Mouse (Mus musculus) ES-E14 (cell line): ENCODE results near the gene Uba7. TPM values are rescaled to one million over a fixed set of nuclear protein-coding genes. Genes with fewer than 3 reads are reported as not detected.

Experiments
- DNase-seq: peaks from one replicate; pipeline ENCODE4 v3.0.0-alpha.2; 2013; ENCODE audit warnings: low read depth, low spot score
- H3K27ac ChIP-seq: 2 replicates; pipeline ENCODE4 v1.5.1; 2012; ENCODE audit warnings: low read depth, mild to moderate bottlenecking, low read length, moderate library complexity, mixed read lengths; ENCODE audit not compliant: poor library complexity, insufficient read depth, severe bottlenecking
- H3K36me3 ChIP-seq: 2 replicates; pipeline ENCODE4 v1.6.1; 2012; ENCODE audit warnings: mild to moderate bottlenecking, low read length, moderate library complexity, mixed read lengths; ENCODE audit not compliant: control insufficient read depth, poor library complexity, insufficient read depth, severe bottlenecking
- H3K4me1 ChIP-seq, 2 experiments: fragments of 150-350 bp in 1 of 2; sonication (generic) in 1 of 2; 2 replicates each; pipeline ENCODE4 v1.6.1; 2012; ENCODE audit warnings: low read length in 2 of 2, mild to moderate bottlenecking in 1 of 2, mixed read lengths in 1 of 2; ENCODE audit not compliant: control insufficient read depth in 2 of 2, insufficient read depth in 2 of 2, poor library complexity in 1 of 2
- H3K4me3 ChIP-seq, 2 experiments: fragments of 150-350 bp in 1 of 2; sonication (generic) in 1 of 2; 2 replicates each; pipeline ENCODE4 v1.5.1; 2012; ENCODE audit warnings: low read length in 2 of 2, low read depth in 1 of 2, mild to moderate bottlenecking in 1 of 2, mixed read lengths in 1 of 2; ENCODE audit not compliant: insufficient read depth in 1 of 2, poor library complexity in 1 of 2, severe bottlenecking in 1 of 2
- H3K9ac ChIP-seq: 2 replicates; pipeline ENCODE4 v1.6.1; 2012; ENCODE audit warnings: low read depth, mild to moderate bottlenecking, low read length, mixed read lengths; ENCODE audit not compliant: poor library complexity, insufficient read depth, severe bottlenecking
- H3K9me3 ChIP-seq: fragments of 150-350 bp; sonication (generic); 2 replicates; pipeline ENCODE4 v1.6.1; 2012; ENCODE audit warnings: low read depth, mild to moderate bottlenecking, low read length; ENCODE audit not compliant: control insufficient read depth, insufficient read depth
- CHD2 ChIP-seq: IDR thresholded peaks from 2 replicates; pipeline ENCODE4 v1.6.1; 2014; ENCODE audit warnings: mild to moderate bottlenecking, low read depth, low read length, inconsistent platforms
- HCFC1 ChIP-seq: IDR thresholded peaks from 2 replicates; pipeline ENCODE4 v1.6.1; 2012; ENCODE audit warnings: low read length, inconsistent platforms, borderline replicate concordance; ENCODE audit not compliant: insufficient read depth
- MAFK ChIP-seq: IDR thresholded peaks from 2 replicates; pipeline ENCODE4 v1.6.1; 2014; ENCODE audit warnings: mild to moderate bottlenecking, low read depth, low read length, inconsistent platforms; ENCODE audit not compliant: insufficient read depth
- ZC3H11A ChIP-seq: IDR thresholded peaks from 2 replicates; pipeline ENCODE4 v1.6.1; 2012; ENCODE audit warnings: low read depth, mild to moderate bottlenecking, inconsistent platforms, low read length, borderline replicate concordance
- ZNF384 ChIP-seq: IDR thresholded peaks from 2 replicates; pipeline ENCODE4 v1.6.1; 2012; ENCODE audit warnings: low read depth, low read length, inconsistent platforms
- in situ Hi-C, 2 experiments: fragments of 600-800 bp; cut with MboI; formaldehyde crosslinking; loops; one replicate each; pipeline ENCODE4 v1.15.1; 2025; ENCODE audit warnings: low sequenced_read_pairs in 2 of 2, inconsistent platforms in 1 of 2; ENCODE audit not compliant: unreplicated experiment in 2 of 2
- total RNA-seq: library from RNA; depleted of rRNA; stranded (reverse); fragments of 300-350 nt; gene quantifications from 2 replicates; pipeline ENCODE4 v1.2.3, GENCODE M21; 2012

Gene Uba7
- total RNA-seq, 1 experiment = 1.0 TPM

GRCm38 (mm10) chr9:107982681-107983346 is 7.5 kb downstream of the Uba7 start, which contains the start of gene Gm20661:
Gm20661 (plus strand) TSS chr9:107983058.
- H3K27ac ChIP-seq = no peak within 1 kb of the TSS
- H3K4me1 ChIP-seq = peaks cover 2 to 14% of the 10 kb centered on the region in 2 experiments; a peak in 2 of 4 replicates
- DNase-seq = no peak
- H3K9ac ChIP-seq = no peak within 1 kb of the TSS
- TF ChIP-seq MAFK (no peak), ZNF384 (no peak), ZC3H11A (no peak), CHD2 (no peak), HCFC1 (no peak)
- in situ Hi-C loops = no loop called here
- peak within 1 kb of the TSS; percentile 1 to 36; a peak in 1 of 4 replicates for H3K4me3 ChIP-seq
- no peaks in the 10 kb centered on the region for H3K36me3 ChIP-seq
- no peaks in the 10 kb centered on the region for H3K9me3 ChIP-seq

DNA sequence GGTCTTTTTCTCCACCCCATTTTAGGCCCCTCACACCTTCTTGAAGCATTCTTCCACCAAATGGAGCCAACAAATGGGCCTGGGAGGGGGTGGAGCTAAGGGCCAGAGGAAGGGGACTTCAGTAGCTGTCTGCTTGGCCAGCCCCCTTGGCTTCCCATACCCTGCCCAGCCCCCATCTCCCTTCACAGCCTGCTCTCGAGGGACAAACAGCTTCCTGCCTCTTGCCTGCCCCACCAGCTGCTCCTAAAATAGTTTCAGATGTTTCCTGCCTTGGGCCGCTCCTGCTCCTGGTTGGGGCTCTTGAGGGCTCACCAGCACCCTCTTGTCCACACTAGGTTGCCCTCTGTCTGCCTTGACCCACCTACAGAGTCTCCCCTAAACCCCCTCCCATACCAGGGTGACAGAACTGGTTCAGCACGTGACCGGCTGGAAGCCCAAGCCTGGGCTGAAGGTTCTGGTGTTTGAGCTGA is 8.2 kb downstream of the Uba7 start:
- TF ChIP-seq HCFC1 = no peak
- no peak for TF ChIP-seq CHD2
- TF ChIP-seq ZNF384 = no peak
- no peak for TF ChIP-seq MAFK
- no peaks in the 10 kb centered on the region for H3K9me3 ChIP-seq
- H3K4me1 ChIP-seq = peaks cover 2 to 15% of the 10 kb centered on the region in 2 experiments; a peak in 2 of 4 replicates
- no peak for DNase-seq
- H3K4me3 ChIP-seq = no peak overlapping the region
- no peak overlapping the region for H3K9ac ChIP-seq
- H3K27ac ChIP-seq = no peak overlapping the region
- in situ Hi-C loops = no loop called here
- H3K36me3 ChIP-seq = no peaks in the 10 kb centered on the region

GRCm38 (mm10) chr9:107984052-107984753 is 8.9 kb downstream of the Uba7 start:
- Histone ChIP-seq H3K9me3 (no peaks in the 10 kb centered on the region), H3K9ac (no peak overlapping the region), H3K36me3 (no peaks in the 10 kb centered on the region), H3K27ac (no peak overlapping the region), H3K4me1 (peaks cover 2 to 15% of the 10 kb centered on the region in 2 experiments; a peak in 2 of 4 replicates), H3K4me3 (no peak overlapping the region)
- TF ChIP-seq HCFC1 (no peak), MAFK (no peak), CHD2 (no peak), ZNF384 (no peak), ZC3H11A (no peak)
- no peak for DNase-seq
- in situ Hi-C loops = no loop called here

DNA sequence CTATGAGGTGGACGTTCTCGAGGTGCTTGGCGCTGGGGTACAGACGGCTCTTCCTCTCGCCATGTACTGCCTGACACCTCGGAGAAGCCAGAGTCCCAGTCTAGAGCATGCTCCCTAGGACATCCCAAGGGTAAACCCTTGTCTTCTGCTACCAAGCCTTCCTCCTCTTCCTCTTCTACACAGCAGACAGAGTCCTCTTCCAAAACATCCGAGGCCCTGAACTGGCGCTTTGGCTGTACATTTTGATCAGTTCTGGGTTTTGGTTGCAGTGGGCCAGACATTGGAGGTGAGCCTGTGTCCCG is 9.4 kb downstream of the Uba7 start:
- Histone ChIP-seq H3K27ac (no peak overlapping the region), H3K9me3 (no peaks in the 10 kb centered on the region), H3K4me3 (peak overlapping the region in 1 of 2 experiments; percentile 98; a peak in 2 of 4 replicates), H3K36me3 (no peaks in the 10 kb centered on the region), H3K9ac (peak overlapping the region; percentile 19; the same call in 1 of the 2 replicates), H3K4me1 (peaks cover 2 to 15% of the 10 kb centered on the region in 2 experiments; a peak in 2 of 4 replicates)
- no peak for DNase-seq
- TF ChIP-seq ZNF384 = no peak
- no peak for TF ChIP-seq ZC3H11A
- TF ChIP-seq HCFC1 = no peak
- no peak for TF ChIP-seq MAFK
- TF ChIP-seq CHD2 = no peak
- in situ Hi-C loops = no loop called here
